Mouse (Mus musculus) stomach, embryonic 16.5 days (tissue): ENCODE results near the gene Lonp1. TPM values are rescaled to one million over a fixed set of nuclear protein-coding genes. Genes with fewer than 3 reads are reported as not detected.
A peak's percentile ranks its signal among the peaks of the same experiment; 100 is the strongest.

ENCODE experiments used
- ATAC-seq: fragments of 200-750 bp; cut with Nextera tagmentation; 2 replicates; pipeline ENCODE4 v1.8.0; 2017; ENCODE audit warnings: moderate number of reproducible peaks, moderate TSS enrichment; ENCODE audit not compliant: insufficient read depth, low FRiP score
- H3K27ac ChIP-seq: fragments of 300-500 bp; sonication (generic); 2 replicates; pipeline ENCODE4 v1.5.1; 2014; ENCODE audit warnings: low read length
- H3K27me3 ChIP-seq: fragments of 300-500 bp; sonication (generic); 2 replicates; pipeline ENCODE4 v1.6.1; 2014; ENCODE audit warnings: low read length, control low read depth, mixed read lengths; ENCODE audit not compliant: control insufficient read depth, insufficient read depth
- H3K36me3 ChIP-seq: fragments of 300-500 bp; sonication (generic); 2 replicates; pipeline ENCODE4 v1.6.1; 2014; ENCODE audit warnings: low read length; ENCODE audit not compliant: control insufficient read depth, insufficient read depth
- H3K4me1 ChIP-seq: fragments of 300-500 bp; sonication (generic); 2 replicates; pipeline ENCODE4 v1.6.1; 2014; ENCODE audit warnings: low read length, control low read depth, mixed read lengths; ENCODE audit not compliant: control insufficient read depth, insufficient read depth
- H3K4me2 ChIP-seq: fragments of 300-500 bp; sonication (generic); 2 replicates; pipeline ENCODE4 v1.6.1; 2014; ENCODE audit warnings: low read depth, low read length, mixed read lengths
- H3K4me3 ChIP-seq: fragments of 300-500 bp; sonication (generic); replicated peaks from 2 replicates; pipeline ENCODE4 v1.5.1; 2014; ENCODE audit warnings: mild to moderate bottlenecking, low read length
- H3K9ac ChIP-seq: fragments of 300-500 bp; sonication (generic); 2 replicates; pipeline ENCODE4 v1.6.1; 2014; ENCODE audit warnings: low read length
- H3K9me3 ChIP-seq: fragments of 300-500 bp; sonication (generic); replicated peaks from 2 replicates; pipeline ENCODE4 v1.6.1; 2016; ENCODE audit warnings: low read length, control low read depth; ENCODE audit not compliant: control insufficient read depth
- WGBS: fragments of 180-500 bp; shearing (Covaris S2); extraction: QIAGEN DNeasy Blood & Tissue Kit; methylation state at CpG from one replicate; pipeline ENCODE4 v1.1.7; 2014; 5-methylcytosine and 5-hydroxymethylcytosine counted together
- polyA plus RNA-seq: library from polyadenylated mRNA; unstranded; fragments of >200 nt; fragmentation: Nextera tagmentation; extraction: Ambion mirVana; gene quantifications from 2 replicates; pipeline ENCODE4 v1.2.1, GENCODE M21; 2015

Gene Lonp1
- polyA plus RNA-seq, 1 experiment from 2014 or later = 42.9 TPM

DNA sequence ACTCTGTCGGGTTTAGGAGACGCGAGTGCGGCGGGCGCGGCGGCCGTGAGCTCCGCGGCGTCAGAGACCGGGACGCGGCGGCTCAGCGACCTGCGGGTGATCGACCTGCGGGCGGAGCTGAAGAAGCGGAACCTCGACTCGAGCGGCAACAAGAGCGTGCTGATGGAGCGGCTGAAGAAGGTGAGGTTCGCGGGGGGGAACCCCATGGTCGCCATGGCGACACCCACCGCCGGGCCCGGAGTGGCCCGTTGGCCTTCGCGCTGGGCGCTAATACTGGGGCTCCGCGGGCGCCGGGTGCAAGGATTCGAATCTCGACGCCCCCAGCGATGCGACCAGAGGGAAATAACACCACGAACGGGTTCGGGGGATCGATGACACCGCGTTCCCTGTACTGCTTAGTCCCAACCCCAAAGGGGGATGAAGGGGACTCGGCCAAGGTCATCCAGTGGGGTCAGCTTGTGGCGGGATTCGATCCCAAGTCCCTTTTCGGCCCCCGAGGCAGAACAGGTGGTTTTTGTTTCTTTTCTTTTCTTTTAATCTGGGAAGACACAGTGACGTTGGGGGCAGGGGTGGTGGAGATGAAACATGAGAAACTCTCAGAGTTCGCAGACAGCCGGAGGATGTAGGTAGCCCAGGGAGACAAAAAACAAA lies 41.4 kb downstream of the Lonp1 start:
- Histone ChIP-seq H3K27ac (peak overlapping the region; percentile 96), H3K4me3 (peak overlapping the region; percentile 94), H3K27me3 (no peaks in the 10 kb centered on the region), H3K36me3 (peaks cover 23% of the 10 kb centered on the region), H3K4me1 (peaks cover 43% of the 10 kb centered on the region), H3K9me3 (no peaks in the 10 kb centered on the region), H3K4me2 (peak overlapping the region; percentile 95), H3K9ac (peak overlapping the region; percentile 93)
- WGBS = under 1% methylated on average over 61 of the region's 61 CpGs
- ATAC-seq = no peak

DNA sequence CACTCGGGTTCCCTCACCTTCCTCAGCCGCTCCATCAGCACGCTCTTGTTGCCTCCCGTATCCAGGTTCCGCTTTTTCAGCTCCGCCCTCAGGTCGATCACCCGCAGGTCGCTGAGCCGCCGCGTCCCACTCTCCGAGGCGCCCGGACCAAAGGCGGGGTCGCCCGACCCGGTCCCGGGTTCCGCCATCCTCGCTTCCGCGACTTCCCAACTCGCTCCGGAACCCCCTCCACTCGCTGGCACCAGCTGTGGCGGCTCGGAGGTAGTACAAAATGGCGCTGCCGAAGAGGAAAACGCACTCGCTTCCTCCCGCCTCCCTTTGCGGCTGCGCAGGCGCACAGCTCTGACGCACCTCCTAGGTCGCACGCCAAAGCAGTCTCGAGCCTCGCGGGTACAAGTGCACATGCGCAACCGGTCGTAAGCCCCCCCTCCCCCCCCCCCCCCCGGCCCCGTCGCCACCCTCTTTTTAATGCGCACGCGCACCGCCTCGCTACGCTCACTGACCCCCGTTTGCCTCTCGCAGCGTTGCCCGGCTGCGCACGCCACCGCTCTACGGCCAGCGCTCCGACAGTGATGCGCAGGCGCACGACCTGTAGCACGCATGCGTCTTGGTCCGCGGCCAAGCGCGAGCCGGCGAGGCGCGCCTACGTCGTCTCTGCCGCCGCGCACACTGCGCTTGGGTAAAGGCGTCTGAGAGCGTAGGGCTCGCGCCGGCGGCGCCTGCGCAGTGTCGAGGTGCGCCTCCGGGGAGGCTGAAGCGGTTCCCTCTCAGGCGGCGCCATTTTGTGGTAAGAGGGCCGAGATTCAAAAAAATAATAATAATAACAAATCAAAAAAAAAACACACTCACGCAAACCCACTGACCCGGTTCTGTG lies 42.2 kb downstream of the Lonp1 start, which contains the start of the genes Safb2 and Safb:
Gene Safb2 (minus strand): TSS at position 329 of the 874 bp plus-strand sequence.
Gene Safb (plus strand): TSS at position 569 of the 874 bp plus-strand sequence.
- under 1% methylated on average over 93 of the region's 101 CpGs for WGBS
- Histone ChIP-seq H3K4me1 (peaks cover 43% of the 10 kb centered on the region), H3K36me3 (peaks cover 25% of the 10 kb centered on the region)

GRCm38 (mm10) chr17:56583611-56584256 lies 43.0 kb downstream of the Lonp1 start:
- peaks cover 43% of the 10 kb centered on the region for H3K4me1 ChIP-seq
- no peaks in the 10 kb centered on the region for H3K9me3 ChIP-seq
- no peak for ATAC-seq
- H3K27me3 ChIP-seq = no peaks in the 10 kb centered on the region
- H3K27ac ChIP-seq = peak overlapping the region; percentile 95
- H3K9ac ChIP-seq = peak overlapping the region; percentile 89
- peaks cover 22% of the 10 kb centered on the region for H3K36me3 ChIP-seq
- H3K4me3 ChIP-seq = peak overlapping the region; percentile 84
- WGBS = 2% methylated on average over 33 of the region's 33 CpGs
- peak overlapping the region; percentile 68 for H3K4me2 ChIP-seq

More for the DNA sequence above, 42.2 kb downstream of the Lonp1 start, which contains the start of the genes Safb2 and Safb:
- H3K4me2 ChIP-seq = peak within 1 kb of the TSS; percentile 95
- H3K27ac ChIP-seq = peak within 1 kb of the TSS; percentile 96
- H3K9ac ChIP-seq = peak within 1 kb of the TSS; percentile 93
- H3K4me3 ChIP-seq = peak within 1 kb of the TSS; percentile 94
- no peaks in the 10 kb centered on the region for H3K27me3 ChIP-seq
- ATAC-seq = peak; percentile 96
- no peaks in the 10 kb centered on the region for H3K9me3 ChIP-seq

GRCm38 (mm10) chr17:56583071-56583470 lies 43.6 kb downstream of the Lonp1 start:
- H3K36me3 ChIP-seq = peaks cover 29% of the 10 kb centered on the region
- peak overlapping the region; percentile 84 for H3K4me3 ChIP-seq
- ATAC-seq = no peak
- peak overlapping the region; percentile 89 for H3K9ac ChIP-seq
- peak overlapping the region; percentile 68 for H3K4me2 ChIP-seq
- no peaks in the 10 kb centered on the region for H3K27me3 ChIP-seq
- H3K9me3 ChIP-seq = no peaks in the 10 kb centered on the region
- peaks cover 43% of the 10 kb centered on the region for H3K4me1 ChIP-seq
- H3K27ac ChIP-seq = no peak overlapping the region
- WGBS = 71% methylated on average over 1 of the region's 1 CpGs

GRCm38 (mm10) chr17:56572939-56573338 lies 53.7 kb downstream of the Lonp1 start:
- 86% methylated on average over 3 of the region's 3 CpGs for WGBS
- Histone ChIP-seq H3K9ac (no peak overlapping the region), H3K36me3 (peaks cover 43% of the 10 kb centered on the region), H3K27me3 (no peaks in the 10 kb centered on the region), H3K9me3 (no peaks in the 10 kb centered on the region), H3K4me3 (no peak overlapping the region), H3K27ac (0 out of 2 replicates have a peak overlapping the region, but pooled peaks have one; percentile 33), H3K4me1 (no peaks in the 10 kb centered on the region), H3K4me2 (no peak overlapping the region)
- ATAC-seq = no peak

- peak; percentile 51; the same call in 1 of the 2 replicates for ATAC-seq
- 49% methylated on average over 1 of the region's 1 CpGs for WGBS
- H3K27ac ChIP-seq = 0 out of 2 replicates have a peak overlapping the region, but pooled peaks have one; percentile 33
Observed at GRCm38 (mm10) chr17:56572154-56572553, 54.5 kb downstream of the Lonp1 start.

DNA sequence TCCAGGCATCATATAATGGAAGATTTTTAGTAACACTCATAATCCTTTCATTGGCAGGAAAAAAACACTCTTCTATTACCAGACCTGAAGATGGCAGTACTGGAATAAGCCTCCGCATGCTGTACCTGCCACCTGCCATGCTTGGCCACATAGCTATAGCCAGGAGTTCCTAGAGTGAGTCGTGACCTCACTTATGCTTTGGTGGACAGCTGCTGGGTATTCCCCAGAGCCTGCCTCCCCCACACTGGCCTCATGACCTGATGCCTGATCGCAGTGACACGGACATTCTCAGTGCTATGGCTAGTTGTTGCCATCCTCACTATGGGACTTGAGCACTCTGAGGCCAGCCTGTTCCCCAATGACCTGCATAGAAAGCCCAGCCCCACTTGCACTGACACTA lies 56.4 kb downstream of the Lonp1 start:
- no peaks in the 10 kb centered on the region for H3K4me1 ChIP-seq
- no peak for ATAC-seq
- no peak overlapping the region for H3K4me2 ChIP-seq
- H3K36me3 ChIP-seq = peaks cover 46% of the 10 kb centered on the region
- 89% methylated on average over 4 of the region's 4 CpGs for WGBS
- H3K27ac ChIP-seq = no peak overlapping the region
- no peaks in the 10 kb centered on the region for H3K27me3 ChIP-seq
- H3K9ac ChIP-seq = no peak overlapping the region
- H3K9me3 ChIP-seq = no peaks in the 10 kb centered on the region
- H3K4me3 ChIP-seq = no peak overlapping the region

More at GRCm38 (mm10) chr17:56572154-56572553, 54.5 kb downstream of the Lonp1 start:
- no peak overlapping the region for H3K4me2 ChIP-seq
- no peak overlapping the region for H3K9ac ChIP-seq
- H3K36me3 ChIP-seq = peaks cover 47% of the 10 kb centered on the region
- no peaks in the 10 kb centered on the region for H3K9me3 ChIP-seq
- H3K4me3 ChIP-seq = no peak overlapping the region
- H3K27me3 ChIP-seq = no peaks in the 10 kb centered on the region
- no peaks in the 10 kb centered on the region for H3K4me1 ChIP-seq

DNA sequence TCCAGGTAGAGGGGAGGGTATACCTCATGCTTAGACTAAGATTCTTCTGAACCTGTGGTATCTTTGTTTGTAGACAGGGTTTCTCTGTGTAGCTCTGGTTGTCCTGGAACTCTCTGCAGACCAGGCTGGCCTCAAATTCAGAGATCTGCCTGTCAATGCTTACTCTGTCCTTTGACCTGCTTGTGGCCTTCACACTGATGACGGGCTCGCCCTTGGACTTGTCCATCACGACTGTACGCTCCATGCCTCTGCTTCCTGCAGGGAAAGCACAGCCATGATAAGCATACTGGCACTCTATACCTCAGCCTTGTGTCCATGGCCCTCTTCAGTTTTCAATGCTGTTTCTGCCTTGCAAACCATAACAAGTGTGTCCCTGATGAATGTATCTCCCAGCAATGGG lies 59.3 kb downstream of the Lonp1 start:
- Histone ChIP-seq H3K9me3 (no peaks in the 10 kb centered on the region), H3K27ac (no peak overlapping the region), H3K4me3 (no peak overlapping the region), H3K36me3 (peaks cover 55% of the 10 kb centered on the region), H3K4me2 (no peak overlapping the region), H3K4me1 (no peaks in the 10 kb centered on the region), H3K9ac (no peak overlapping the region), H3K27me3 (no peaks in the 10 kb centered on the region)
- no peak for ATAC-seq
- WGBS = 95% methylated on average over 4 of the region's 4 CpGs
